In genomic region chr7:116328777-116329176, GRCm38 (mm10) we compare ENCODE assay signal across 26 mouse cellular contexts. TPM values are rescaled to one million over a fixed set of nuclear protein-coding genes. Genes with fewer than 3 reads are reported as not detected.
A peak's percentile ranks its signal among the peaks of the same experiment; 100 is the strongest.
DNase-seq lines count a peak whose midpoint lies in the region; TF ChIP-seq lines count a peak whose summit lies in the region.
"Had no signal": no experiment of that assay in that cellular context is flagged by ENCODE, and none has a peak within 500 bp of the region (broad histone marks: within the 10 kb centered on the region; RNA-seq: fewer than 3 reads in every experiment).

No protein-coding gene starts in this region.

- peak overlapping the region; percentile 37; the same call in 1 of the 2 replicates for H3K27ac ChIP-seq in thymus, adult 2 months (ENCODE audit: control insufficient read depth, insufficient read depth, low read length)
- 0 out of 2 replicates have a peak overlapping the region, but pooled peaks have one; percentile 3 for H3K27ac ChIP-seq in ES-Bruce4 (ENCODE audit: insufficient read depth, low read length)
- H3K27ac ChIP-seq: embryonic facial prominence, embryonic 10.5 days; embryonic facial prominence, embryonic 13.5 days; forebrain, embryonic 12.5 days; forebrain, embryonic 15.5 days; heart, adult 2 months; heart, embryonic 10.5 days; heart, embryonic 13.5 days; hindbrain, embryonic 13.5 days had no signal

- peaks cover 15% of the 10 kb centered on the region for H3K79me2 ChIP-seq in myocyte (ENCODE audit: control insufficient read depth, insufficient read depth)

- H3K4me2 ChIP-seq in myocyte (ENCODE audit: low read depth), result no peak overlapping the region
- H3K4me2 ChIP-seq: embryonic facial prominence, embryonic 13.5 days; forebrain, embryonic 12.5 days; forebrain, embryonic 15.5 days; heart, embryonic 13.5 days; hindbrain, embryonic 13.5 days had no signal

- no peak for DNase-seq in thymus, adult 2 months
- DNase-seq in thymus, postnatal 36 days, result no peak
- DNase-seq in adrenal gland, postnatal 10 days, result no peak
- no peak for DNase-seq in heart, postnatal 10 days
- DNase-seq: adrenal gland, adult 8-10 months; adrenal gland, postnatal 36 days; B cell, adult 2 months; cerebellum, adult 18-20 months; cerebellum, adult 9-11 months; cerebellum, postnatal 25 days; embryo, embryonic 11 days; gastrocnemius, postnatal 36 days; heart, adult 2 months; kidney, adult 18-20 months had no signal

- no peak overlapping the region for H3ac ChIP-seq in myocyte (ENCODE audit: control insufficient read depth, insufficient read length)

- TF ChIP-seq EP300 in ES-Bruce4 (IDR thresholded peaks at IDR 0.05; ENCODE audit: insufficient read depth, low read depth, low read length), result no peak

- intact Hi-C loops in heart, postnatal 10 days (cut with DNase I), result no loop called here

- H3K9ac ChIP-seq in ES-Bruce4 (ENCODE audit: low read depth, poor library complexity, severe bottlenecking), result no peak overlapping the region
- H3K9ac ChIP-seq: embryonic facial prominence, embryonic 13.5 days; forebrain, embryonic 12.5 days; forebrain, embryonic 15.5 days; heart, embryonic 13.5 days; hindbrain, embryonic 13.5 days had no signal

- H3K4me3 ChIP-seq in thymus, adult 2 months (ENCODE audit: control insufficient read depth, insufficient read depth, low read length), result no peak overlapping the region
- H3K4me3 ChIP-seq in ES-Bruce4 (ENCODE audit: low read depth, low read length) (no peak overlapping the region), myocyte (no peak overlapping the region)
- H3K4me3 ChIP-seq: embryonic facial prominence, embryonic 10.5 days; embryonic facial prominence, embryonic 13.5 days; erythroblast, embryonic 14.5 days; forebrain, embryonic 12.5 days; forebrain, embryonic 15.5 days; heart, adult 2 months; heart, embryonic 10.5 days; heart, embryonic 13.5 days; hindbrain, embryonic 13.5 days had no signal

- no peaks in the 10 kb centered on the region for H3K9me3 ChIP-seq in ES-Bruce4 (replicated peaks; ENCODE audit: control insufficient read depth, insufficient read depth, low read length, poor library complexity, severe bottlenecking)
- H3K9me3 ChIP-seq: embryonic facial prominence, embryonic 10.5 days; embryonic facial prominence, embryonic 13.5 days; forebrain, embryonic 12.5 days; forebrain, embryonic 15.5 days; G1E; heart, embryonic 10.5 days; heart, embryonic 13.5 days; hindbrain, embryonic 13.5 days had no signal

- TF ChIP-seq POLR2A in thymus, adult 2 months (IDR thresholded peaks at IDR 0.05; ENCODE audit: control insufficient read depth, extremely low read depth, insufficient read depth, low read length, poor library complexity), result no peak
- TF ChIP-seq POLR2A in ES-Bruce4 (IDR thresholded peaks at IDR 0.05; ENCODE audit: insufficient read depth, low read length) (no peak), myocyte (IDR thresholded peaks at IDR 0.05; ENCODE audit: insufficient read length, low read depth) (no peak)

- 83% methylated on average over 7 of the region's 7 CpGs for WGBS in thymus, adult 2 months

- H3K27me3 ChIP-seq in thymus, adult 2 months (ENCODE audit: control insufficient read depth, insufficient read depth, low read length), result no peaks in the 10 kb centered on the region
- H3K27me3 ChIP-seq in ES-Bruce4 (ENCODE audit: control insufficient read depth, insufficient read depth, low read length, poor library complexity, severe bottlenecking), result no peaks in the 10 kb centered on the region
- no peaks in the 10 kb centered on the region for H3K27me3 ChIP-seq in myocyte (ENCODE audit: control insufficient read depth, insufficient read depth, insufficient read length)
- H3K27me3 ChIP-seq: embryonic facial prominence, embryonic 13.5 days; forebrain, embryonic 12.5 days; forebrain, embryonic 15.5 days; heart, embryonic 13.5 days; hindbrain, embryonic 13.5 days had no signal

- peaks cover 7% of the 10 kb centered on the region for H3K4me1 ChIP-seq in thymus, adult 2 months (replicated peaks; ENCODE audit: control insufficient read depth, insufficient read depth, low read length)
- H3K4me1 ChIP-seq in ES-Bruce4 (ENCODE audit: control insufficient read depth, insufficient read depth, low read length), result no peaks in the 10 kb centered on the region

- H3K36me3 ChIP-seq in thymus, adult 2 months (ENCODE audit: control insufficient read depth, insufficient read depth, low read length), result peaks cover 25% of the 10 kb centered on the region
- H3K36me3 ChIP-seq in ES-Bruce4 (ENCODE audit: control insufficient read depth, insufficient read depth, low read length, poor library complexity, severe bottlenecking) (peaks cover 40% of the 10 kb centered on the region), myocyte (ENCODE audit: control insufficient read depth, insufficient read depth) (peaks cover 27% of the 10 kb centered on the region)

- no peak for TF ChIP-seq CTCF in thymus, adult 2 months (IDR thresholded peaks at IDR 0.05; ENCODE audit: borderline replicate concordance, control insufficient read depth, extremely low read depth, insufficient read depth, low read length, poor library complexity)
- TF ChIP-seq CTCF in ES-Bruce4 (IDR thresholded peaks at IDR 0.05; ENCODE audit: low read depth, low read length), result no peak

TF ChIP-seq in myocyte, 11 proteins besides CTCF, POLR2A, EP300 and RAD21:
- TF ChIP-seq MYOG (IDR thresholded peaks at IDR 0.05; ENCODE audit: control insufficient read depth in 1 of 3, insufficient read depth in 1 of 3, insufficient read length in 2 of 3, low read depth in 2 of 3) (no peak), POLR2AphosphoS2 (IDR thresholded peaks at IDR 0.05; ENCODE audit: insufficient read length, low read depth) (peak; percentile 54)

RNA-seq across cellular contexts. Expression of gene Rps13, which starts 5.2 kb away (rescaled TPM):
- polyA plus RNA-seq in thymus, adult 2 months (2012; rRNA removed), result 160 and 185 TPM in 2 replicates
- polyA plus RNA-seq in ES-Bruce4 (2011; ENCODE audit: insufficient read depth, insufficient read length, low read depth, missing spikeins) (245 and 285 TPM in 2 replicates), myocyte (2012; fragmentation: generic; extraction: Trizol) (1,874 TPM)
- 100 to 1,000 TPM; 508 to 514 TPM for total RNA-seq in adrenal gland, postnatal 10 days (2021)
- total RNA-seq in heart, postnatal 10 days (2021), result 100 to 1,000 TPM; 356 to 364 TPM

RNA-seq across cellular contexts. Expression of gene Plekha7, which starts 20.6 kb away (rescaled TPM):
- polyA plus RNA-seq in thymus, adult 2 months (2012; rRNA removed), result 24.4 and 26.9 TPM in 2 replicates
- polyA plus RNA-seq in ES-Bruce4 (2011; ENCODE audit: insufficient read depth, insufficient read length, low read depth, missing spikeins) (80.0 and 80.5 TPM in 2 replicates), myocyte (2012; fragmentation: generic; extraction: Trizol) (2.6 TPM)
- total RNA-seq in adrenal gland, postnatal 10 days (2021), result 10 to 100 TPM in 1 of 2 experiments, 1 to 10 TPM in 1; 7.9 to 10.9 TPM
- total RNA-seq in heart, postnatal 10 days (2021), result 10 to 100 TPM in 1 of 2 experiments, 1 to 10 TPM in 1; 9.5 to 11.9 TPM
- total RNA-seq: granulocyte monocyte progenitor cell, adult 5-6 weeks had no signal
